Mouse (Mus musculus) MEL (cell line): ENCODE results near the gene Ripor2.

Experiments used
- CTCF ChIP-seq, 3 experiments: IDR thresholded peaks in 2 of 3; conservative IDR thresholded peaks in 1 of 3; 2 replicates each; pipeline ENCODE4 v1.5.1; 2011 to 2012; ENCODE audit warnings: low read length in 3 of 3, low read depth in 2 of 3, mild to moderate bottlenecking in 2 of 3, improper control_type of control experiment in 1 of 3, inconsistent platforms in 1 of 3, mixed read lengths in 1 of 3, moderate library complexity in 1 of 3; ENCODE audit not compliant: control insufficient read depth in 1 of 3, insufficient read depth in 1 of 3, poor library complexity in 1 of 3, severe bottlenecking in 1 of 3
- KAT2A ChIP-seq: conservative IDR thresholded peaks from 2 replicates; pipeline ENCODE4 v1.6.1; 2012; ENCODE audit warnings: low read depth, low read length, improper control_type of control experiment, inconsistent platforms
- MAX ChIP-seq: IDR thresholded peaks from 2 replicates; pipeline ENCODE4 v1.6.1; 2011; ENCODE audit warnings: low read length, improper control_type of control experiment
- MAZ ChIP-seq: IDR thresholded peaks from 2 replicates; pipeline ENCODE4 v1.6.1; 2012; ENCODE audit warnings: low read depth, mild to moderate bottlenecking, inconsistent platforms, low read length, improper control_type of control experiment
- MEF2A ChIP-seq: IDR thresholded peaks from 2 replicates; pipeline ENCODE4 v1.6.1; 2014; ENCODE audit warnings: low read depth, mild to moderate bottlenecking, inconsistent platforms, low read length, improper control_type of control experiment; ENCODE audit not compliant: poor library complexity, insufficient replicate concordance, severe bottlenecking; ENCODE audit errors: extremely low read depth
- NELFE ChIP-seq: IDR thresholded peaks from 2 replicates; pipeline ENCODE4 v1.6.1; 2011; ENCODE audit warnings: low read depth, low read length, improper control_type of control experiment
- POLR2A ChIP-seq, 2 experiments: IDR thresholded peaks; 2 replicates each; pipeline ENCODE4 v1.6.1; 2011 to 2012; ENCODE audit warnings: low read length in 2 of 2, mild to moderate bottlenecking in 2 of 2, control low read depth in 1 of 2, improper control_type of control experiment in 1 of 2, low read depth in 1 of 2, moderate library complexity in 1 of 2; ENCODE audit not compliant: control insufficient read depth in 1 of 2, insufficient read depth in 1 of 2, poor library complexity in 1 of 2
- RCOR1 ChIP-seq: IDR thresholded peaks from 2 replicates; pipeline ENCODE4 v1.6.1; 2012; ENCODE audit warnings: low read depth, mild to moderate bottlenecking, inconsistent platforms, low read length, improper control_type of control experiment

DNA sequence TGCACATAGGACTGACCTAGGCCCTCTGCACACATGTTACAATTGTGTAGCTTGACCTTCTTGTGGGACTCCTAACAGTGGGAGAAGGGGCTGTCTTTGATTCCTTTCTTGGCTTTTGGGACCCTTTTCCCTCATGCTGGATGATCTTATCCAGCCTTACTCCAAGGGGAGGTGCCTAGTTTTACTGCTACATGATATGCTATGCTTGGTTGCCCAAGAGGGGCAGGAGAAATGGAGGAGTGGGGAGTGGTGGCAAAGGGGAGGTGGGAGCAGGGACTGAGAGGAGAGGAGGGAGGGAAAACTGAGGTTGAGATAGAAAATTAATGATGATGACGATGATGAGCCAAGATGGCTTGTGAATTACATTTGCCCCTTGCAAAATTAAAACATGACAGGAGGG lies 37.7 kb downstream of the Ripor2 start:
- TF ChIP-seq POLR2A (IDR thresholded peaks at IDR 0.05; ENCODE audit: control insufficient read depth in 1 of 2, insufficient read depth in 1 of 2, low read depth in 1 of 2, low read length in 2 of 2, poor library complexity in 1 of 2) = no peak
- TF ChIP-seq CTCF (IDR thresholded peaks at IDR 0.05 in 2 of 3, conservative IDR thresholded peaks at IDR 0.05 in 1 of 3; ENCODE audit: control insufficient read depth in 1 of 3, insufficient read depth in 1 of 3, low read depth in 2 of 3, low read length in 3 of 3, poor library complexity in 1 of 3, severe bottlenecking in 1 of 3) = no peak
- no peak for TF ChIP-seq MAZ
- no peak for TF ChIP-seq NELFE
- TF ChIP-seq MEF2A = no peak
- no peak for TF ChIP-seq KAT2A
- no peak for TF ChIP-seq RCOR1
- no peak for TF ChIP-seq MAX
